Mouse (Mus musculus): ENCODE measurements around the gene Upk3b. TPM values are rescaled to one million over a fixed set of nuclear protein-coding genes. Genes with fewer than 3 reads are reported as not detected.
A peak's percentile ranks its signal among the peaks of the same experiment; 100 is the strongest.

The Upk3b gene
- 0.01 TPM for polyA plus RNA-seq (2012; fragmentation: generic; extraction: Trizol)
- long read RNA-seq, experiment 1: 0 reads
- long read RNA-seq, experiment 2: 0 reads

DNA sequence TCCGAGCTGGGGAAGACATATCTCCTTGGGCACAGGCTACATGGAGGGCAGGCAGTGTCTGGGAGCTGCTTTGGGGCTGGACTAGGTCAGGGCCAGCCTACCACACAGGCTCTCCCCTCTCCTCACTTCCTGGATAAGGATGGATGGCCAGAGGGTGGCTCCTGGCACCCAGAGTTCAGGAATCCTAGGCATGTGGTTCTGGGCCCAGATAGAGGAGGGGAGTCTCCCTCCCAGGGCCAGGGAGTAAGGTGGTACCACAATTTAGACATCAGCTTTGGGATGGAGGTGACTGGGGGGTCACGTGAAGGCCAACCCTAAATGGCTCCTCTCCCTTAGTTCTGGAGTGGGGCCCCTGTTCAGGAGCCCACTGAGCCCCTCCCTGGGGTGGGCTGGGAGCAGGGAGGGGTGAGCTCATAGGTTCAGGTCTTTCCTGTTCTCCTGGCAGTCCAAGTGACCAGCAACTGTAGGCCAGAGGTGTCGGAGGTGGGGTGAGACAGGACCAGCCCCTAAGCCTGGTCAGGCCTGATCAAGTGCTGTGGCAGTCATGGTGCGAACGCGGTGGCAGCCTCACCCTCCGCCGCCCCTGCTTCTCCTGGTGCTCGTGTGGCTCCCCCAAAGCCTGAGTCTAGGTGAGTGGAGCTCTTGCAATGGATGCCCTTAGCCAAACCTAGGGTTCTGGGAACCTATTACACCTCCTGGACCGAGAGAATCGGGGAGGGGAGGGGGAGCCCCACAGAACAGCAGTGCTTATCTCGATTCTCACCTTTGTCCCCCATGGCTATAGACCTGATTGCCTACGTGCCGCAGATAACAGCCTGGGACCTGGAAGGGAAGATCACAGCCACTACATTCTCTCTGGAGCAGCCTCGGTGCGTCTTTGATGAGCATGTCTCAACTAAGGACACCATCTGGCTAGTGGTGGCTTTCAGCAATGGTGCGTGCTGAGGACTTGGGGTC, at the start of gene Upk3b:
TSS of gene Upk3b (plus strand) at position 239 of the 957 bp plus-strand sequence.
- no peak within 1 kb of the TSS for H3ac ChIP-seq (ENCODE audit: control insufficient read depth, insufficient read length, low read depth)
- H3K79me2 ChIP-seq (ENCODE audit: control insufficient read depth, insufficient read depth): no peaks in the 10 kb centered on the region
- no peak for TF ChIP-seq MAX (IDR thresholded peaks at IDR 0.05)
- no peak for TF ChIP-seq CEBPB (IDR thresholded peaks at IDR 0.05; ENCODE audit: low read depth)
- TF ChIP-seq MYOD1 (IDR thresholded peaks at IDR 0.05; ENCODE audit: control insufficient read depth, insufficient read length, low read depth): no peak
- TF ChIP-seq CTCF (IDR thresholded peaks at IDR 0.05; ENCODE audit: control insufficient read depth, insufficient read depth, insufficient read length): no peak
- TF ChIP-seq FOSL1 (IDR thresholded peaks at IDR 0.05; ENCODE audit: insufficient read depth, low read length, poor library complexity, severe bottlenecking): no peak
- no peaks in the 10 kb centered on the region for H3K79me3 ChIP-seq (ENCODE audit: low read depth)
- H3K4me3 ChIP-seq (ENCODE audit: insufficient read depth, poor library complexity, severe bottlenecking): no peak within 1 kb of the TSS
- no peaks in the 10 kb centered on the region for H3K36me3 ChIP-seq (ENCODE audit: control insufficient read depth, insufficient read depth)
- no peaks in the 10 kb centered on the region for H3K27me3 ChIP-seq (ENCODE audit: control insufficient read depth, insufficient read depth, insufficient read length)

DNA sequence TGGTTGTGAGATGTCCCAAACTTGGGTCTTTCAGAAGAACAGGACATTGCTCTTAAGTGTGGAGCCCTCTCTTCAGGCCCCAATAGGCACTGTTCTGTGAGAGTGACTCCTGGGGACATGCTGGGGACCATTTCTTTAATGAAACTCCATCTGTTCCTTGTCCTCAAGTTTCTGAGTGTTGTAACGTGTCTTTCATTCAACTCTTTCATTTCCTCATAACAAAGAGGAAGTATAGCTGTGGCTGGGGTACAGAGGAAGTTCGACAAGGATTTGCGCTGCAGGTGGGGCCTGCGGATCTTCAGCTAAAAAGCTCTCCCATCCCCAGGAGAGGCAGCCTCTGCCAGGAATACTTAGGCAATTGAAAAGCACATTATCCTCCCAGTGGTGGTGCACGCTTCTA, 47.7 kb upstream of the Upk3b start:
- no peak overlapping the region for H3K4me3 ChIP-seq (ENCODE audit: insufficient read depth, poor library complexity, severe bottlenecking)
- H3K79me3 ChIP-seq (ENCODE audit: low read depth): peaks cover 4% of the 10 kb centered on the region
- peaks cover 9% of the 10 kb centered on the region for H3K79me2 ChIP-seq (ENCODE audit: control insufficient read depth, insufficient read depth)
- no peak overlapping the region for H3ac ChIP-seq (ENCODE audit: control insufficient read depth, insufficient read length, low read depth)
- TF ChIP-seq CTCF (IDR thresholded peaks at IDR 0.05; ENCODE audit: control insufficient read depth, insufficient read depth, insufficient read length): no peak
- no peak for TF ChIP-seq FOSL1 (IDR thresholded peaks at IDR 0.05; ENCODE audit: insufficient read depth, low read length, poor library complexity, severe bottlenecking)
- TF ChIP-seq MAX (IDR thresholded peaks at IDR 0.05): no peak
- no peak for TF ChIP-seq MYOG (IDR thresholded peaks at IDR 0.05; ENCODE audit: control insufficient read depth, extremely low read depth, insufficient read length)
- no peaks in the 10 kb centered on the region for H3K36me3 ChIP-seq (ENCODE audit: control insufficient read depth, insufficient read depth)
- no peaks in the 10 kb centered on the region for H3K27me3 ChIP-seq (ENCODE audit: control insufficient read depth, insufficient read depth, insufficient read length)

DNA sequence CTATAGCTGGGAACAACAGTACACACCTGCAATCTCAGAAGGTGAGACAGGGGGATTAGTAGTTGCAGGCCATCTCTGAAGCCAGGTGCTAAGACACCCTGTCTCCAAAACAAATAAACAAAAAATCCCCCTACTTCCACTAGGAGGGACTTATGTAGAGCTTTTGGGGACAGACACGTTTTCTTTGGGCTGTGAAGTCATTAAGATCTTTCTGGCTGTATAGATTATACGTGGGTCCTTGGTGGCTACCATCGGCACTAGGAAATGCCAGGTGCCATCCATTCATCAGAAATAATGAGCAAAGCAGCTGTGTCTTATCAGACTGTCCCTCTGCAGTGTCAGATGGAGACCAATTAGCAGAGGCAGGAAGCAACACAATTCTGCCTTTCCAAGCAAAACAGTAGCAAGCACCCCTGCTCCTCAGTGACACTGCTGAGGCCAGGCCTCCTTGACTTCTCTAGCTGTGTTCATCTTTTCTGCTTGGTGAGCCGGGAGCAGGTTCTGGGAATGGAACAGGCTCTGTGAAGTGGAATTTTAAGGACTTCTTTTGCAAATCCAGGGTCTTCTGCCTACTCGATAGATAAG, 44.8 kb upstream of the Upk3b start:
- no peak for TF ChIP-seq USF1 (IDR thresholded peaks at IDR 0.05; ENCODE audit: low read depth)
- TF ChIP-seq FOSL1 (IDR thresholded peaks at IDR 0.05; ENCODE audit: insufficient read depth, low read length, poor library complexity, severe bottlenecking): no peak
- no peak for TF ChIP-seq CEBPB (IDR thresholded peaks at IDR 0.05; ENCODE audit: low read depth)
- no peak for TF ChIP-seq MYOG (IDR thresholded peaks at IDR 0.05; ENCODE audit: control insufficient read depth, extremely low read depth, insufficient read length)
- no peak for TF ChIP-seq MAX (IDR thresholded peaks at IDR 0.05)
- no peak for TF ChIP-seq CTCF (IDR thresholded peaks at IDR 0.05; ENCODE audit: control insufficient read depth, insufficient read depth, insufficient read length)
- no peak for TF ChIP-seq MYOD1 (IDR thresholded peaks at IDR 0.05; ENCODE audit: control insufficient read depth, insufficient read length, low read depth)
- H3K27me3 ChIP-seq (ENCODE audit: control insufficient read depth, insufficient read depth, insufficient read length): no peaks in the 10 kb centered on the region
- no peak overlapping the region for H3ac ChIP-seq (ENCODE audit: control insufficient read depth, insufficient read length, low read depth)
- no peak overlapping the region for H3K4me3 ChIP-seq (ENCODE audit: insufficient read depth, poor library complexity, severe bottlenecking)
- H3K79me3 ChIP-seq (ENCODE audit: low read depth): peaks cover 6% of the 10 kb centered on the region
- peaks cover 29% of the 10 kb centered on the region for H3K79me2 ChIP-seq (ENCODE audit: control insufficient read depth, insufficient read depth)
- peaks cover 16% of the 10 kb centered on the region for H3K36me3 ChIP-seq (ENCODE audit: control insufficient read depth, insufficient read depth)

DNA sequence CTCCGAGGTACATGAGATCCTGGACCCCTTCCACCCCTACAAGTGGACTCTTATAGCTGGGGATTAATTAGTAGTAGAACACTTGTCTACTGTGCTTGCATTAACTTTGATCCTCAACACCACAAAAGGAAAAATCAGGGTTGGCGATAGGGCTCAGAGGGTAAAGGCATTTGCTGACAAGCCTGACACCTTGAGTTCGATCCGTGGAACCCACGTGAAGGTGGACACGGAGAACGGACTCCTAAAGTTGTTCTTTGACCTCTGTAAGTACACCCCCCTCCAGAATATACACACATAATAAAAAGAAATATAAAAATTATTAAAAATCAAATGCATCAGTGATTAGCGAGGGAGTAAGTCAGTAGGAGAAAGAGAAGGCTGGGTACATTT, 44.0 kb upstream of the Upk3b start:
- H3K79me2 ChIP-seq (ENCODE audit: control insufficient read depth, insufficient read depth): peaks cover 29% of the 10 kb centered on the region
- H3K79me3 ChIP-seq (ENCODE audit: low read depth): peaks cover 6% of the 10 kb centered on the region
- H3K27me3 ChIP-seq (ENCODE audit: control insufficient read depth, insufficient read depth, insufficient read length): no peaks in the 10 kb centered on the region
- H3K4me3 ChIP-seq (ENCODE audit: insufficient read depth, poor library complexity, severe bottlenecking): no peak overlapping the region
- H3K36me3 ChIP-seq (ENCODE audit: control insufficient read depth, insufficient read depth): peaks cover 21% of the 10 kb centered on the region
- TF ChIP-seq MAX (IDR thresholded peaks at IDR 0.05): no peak
- no peak for TF ChIP-seq USF1 (IDR thresholded peaks at IDR 0.05; ENCODE audit: low read depth)
- TF ChIP-seq CTCF (IDR thresholded peaks at IDR 0.05; ENCODE audit: control insufficient read depth, insufficient read depth, insufficient read length): no peak
- no peak for TF ChIP-seq FOSL1 (IDR thresholded peaks at IDR 0.05; ENCODE audit: insufficient read depth, low read length, poor library complexity, severe bottlenecking)
- no peak for TF ChIP-seq CEBPB (IDR thresholded peaks at IDR 0.05; ENCODE audit: low read depth)
- no peak for TF ChIP-seq MYOG (IDR thresholded peaks at IDR 0.05; ENCODE audit: control insufficient read depth, extremely low read depth, insufficient read length)
- TF ChIP-seq MYOD1 (IDR thresholded peaks at IDR 0.05; ENCODE audit: control insufficient read depth, insufficient read length, low read depth): no peak
- no peak overlapping the region for H3ac ChIP-seq (ENCODE audit: control insufficient read depth, insufficient read length, low read depth)

DNA sequence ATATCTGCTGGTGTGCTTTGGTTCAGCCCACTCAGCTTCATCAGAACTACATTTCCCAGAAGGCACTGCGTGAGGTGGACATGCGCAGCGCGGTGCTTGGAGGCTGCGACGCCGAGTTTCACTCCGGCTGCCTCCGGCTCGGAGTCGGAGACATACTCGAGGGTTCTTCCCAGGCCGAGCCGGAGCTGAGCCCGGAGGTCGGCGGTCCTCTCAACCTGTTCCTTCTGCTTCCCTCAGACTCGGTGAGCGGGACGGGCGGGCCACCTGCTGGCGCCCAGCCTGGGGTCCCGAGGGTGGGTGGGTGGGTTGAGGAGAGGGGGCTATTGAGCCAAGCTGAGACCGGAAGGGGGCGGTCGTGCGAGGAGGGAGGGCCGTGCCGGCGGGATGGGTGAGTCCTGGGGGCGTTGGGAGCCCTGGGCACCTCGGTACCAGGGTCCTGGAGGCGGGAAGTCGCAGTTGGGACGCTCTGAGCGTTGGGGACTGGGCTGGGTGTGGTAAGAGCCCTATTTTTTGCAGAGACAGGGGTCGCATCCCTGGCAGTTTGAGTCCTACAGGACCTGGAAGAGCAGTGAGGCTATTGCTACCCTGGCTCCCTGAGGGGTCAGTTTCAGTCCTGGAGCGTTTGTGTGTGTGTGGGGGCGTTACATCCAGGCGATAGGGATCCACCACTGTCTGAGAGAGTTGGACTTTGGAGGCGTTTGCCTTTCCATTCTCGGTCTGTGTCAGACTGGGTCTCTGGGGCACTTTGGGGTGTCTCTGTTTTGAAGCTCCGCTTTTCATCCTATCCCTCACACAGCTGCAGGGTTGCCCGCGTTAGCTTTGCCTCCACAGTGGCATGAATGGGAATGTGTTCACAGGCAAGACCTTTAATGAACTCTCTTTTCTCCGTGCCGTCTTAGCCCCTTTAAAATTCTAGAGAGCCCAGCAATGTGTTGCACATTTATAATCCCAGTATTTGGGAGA, 43.3 kb upstream of the Upk3b start, which contains the start of gene Dtx2:
TSS of gene Dtx2 (plus strand) at position 76 of the 963 bp plus-strand sequence.
- H3K4me3 ChIP-seq (ENCODE audit: insufficient read depth, poor library complexity, severe bottlenecking): peak within 1 kb of the TSS; percentile 40
- TF ChIP-seq CTCF (IDR thresholded peaks at IDR 0.05; ENCODE audit: control insufficient read depth, insufficient read depth, insufficient read length) (peak; percentile 33), FOSL1 (IDR thresholded peaks at IDR 0.05; ENCODE audit: insufficient read depth, low read length, poor library complexity, severe bottlenecking) (no peak), MYOG (IDR thresholded peaks at IDR 0.05; ENCODE audit: control insufficient read depth, extremely low read depth, insufficient read length) (no peak), MAX (IDR thresholded peaks at IDR 0.05) (no peak)

More for the DNA sequence above, 43.3 kb upstream of the Upk3b start, which contains the start of gene Dtx2:
- H3K79me3 ChIP-seq (ENCODE audit: low read depth): peaks cover 6% of the 10 kb centered on the region
- peaks cover 36% of the 10 kb centered on the region for H3K79me2 ChIP-seq (ENCODE audit: control insufficient read depth, insufficient read depth)
- peaks cover 24% of the 10 kb centered on the region for H3K36me3 ChIP-seq (ENCODE audit: control insufficient read depth, insufficient read depth)
- no peaks in the 10 kb centered on the region for H3K27me3 ChIP-seq (ENCODE audit: control insufficient read depth, insufficient read depth, insufficient read length)
- peak within 1 kb of the TSS; percentile 74 for H3ac ChIP-seq (ENCODE audit: control insufficient read depth, insufficient read length, low read depth)

All from C2C12 (cell line).